8 mouse cellular contexts compared by ENCODE assay signal in the genomic region with DNA sequence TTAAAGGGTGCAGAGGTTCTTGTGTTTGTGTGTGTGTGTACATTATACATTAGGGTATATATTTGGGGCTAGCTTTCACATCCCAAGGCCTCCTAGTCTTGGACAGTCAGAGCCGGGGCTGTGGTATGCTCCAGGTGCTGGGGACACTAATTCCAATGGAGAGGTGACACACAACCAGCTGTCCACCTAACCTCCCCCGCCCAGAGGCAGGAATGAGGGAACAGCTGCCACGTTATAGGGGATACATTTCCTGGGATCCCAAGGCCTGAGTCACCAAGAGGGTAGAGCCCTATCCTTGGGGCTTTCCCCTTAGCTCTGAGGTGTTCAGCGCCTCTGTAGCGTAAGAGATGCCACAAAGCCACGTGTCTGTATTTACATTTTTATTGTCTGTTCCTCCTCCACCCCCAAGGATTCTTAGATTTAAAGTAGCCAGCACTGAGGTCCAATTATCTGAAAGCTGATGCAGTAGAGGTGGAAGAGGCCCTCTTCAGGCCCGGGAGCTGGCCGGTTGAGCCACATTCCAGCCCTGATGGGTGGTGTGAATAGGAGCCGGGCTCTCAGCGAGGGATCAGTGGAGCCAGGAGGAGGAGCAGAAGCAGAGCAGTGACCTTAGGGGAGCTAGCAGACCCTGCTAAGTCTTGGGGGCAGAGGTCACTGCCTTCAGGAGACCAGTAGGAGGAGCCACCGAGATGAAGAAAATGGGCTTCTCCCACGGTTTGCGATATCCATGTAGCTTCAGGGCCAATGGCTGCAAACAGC. TPM values are rescaled to one million over a fixed set of nuclear protein-coding genes. Genes with fewer than 3 reads are reported as not detected.
DNase-seq lines count a peak whose midpoint lies in the region; ATAC-seq and TF ChIP-seq lines count a peak whose summit lies in the region.
"Had no signal": no experiment of that assay in that cellular context is flagged by ENCODE, and none has a peak within 500 bp of the region (broad histone marks: within the 10 kb centered on the region; RNA-seq: fewer than 3 reads in every experiment).

No protein-coding gene starts in this region.

- H3K9me3 ChIP-seq in kidney, embryonic 15.5 days (replicated peaks) = no peaks in the 10 kb centered on the region
- no peaks in the 10 kb centered on the region for H3K9me3 ChIP-seq in lung, postnatal 0 days (ENCODE audit: low read length)

- no peaks in the 10 kb centered on the region for H3K36me3 ChIP-seq in kidney, embryonic 15.5 days
- H3K36me3 ChIP-seq in lung, postnatal 0 days (ENCODE audit: insufficient read depth, low read length) = no peaks in the 10 kb centered on the region

- TF ChIP-seq POLR2A in bone marrow macrophage, adult 2 months (IDR thresholded peaks at IDR 0.05; ENCODE audit: borderline replicate concordance, low read depth, low read length) = no peak

- TF ChIP-seq EP300 in lung, postnatal 0 days (IDR thresholded peaks at IDR 0.05) = peak; percentile 88

- no peak for ATAC-seq in kidney, embryonic 15.5 days (replicated peaks; ENCODE audit: low FRiP score)
- ATAC-seq in lung, postnatal 0 days = peak; percentile 62

- H3K4me1 ChIP-seq in bone marrow macrophage, adult 2 months (ENCODE audit: control insufficient read depth, insufficient read depth, low read length) = peaks cover 32% of the 10 kb centered on the region
- H3K4me1 ChIP-seq in kidney, embryonic 15.5 days = peaks cover 80% of the 10 kb centered on the region
- H3K4me1 ChIP-seq in lung, postnatal 0 days (ENCODE audit: insufficient read depth, low read depth, low read length) = peaks cover 10% of the 10 kb centered on the region; the same call in 1 of the 2 replicates

- H3K27me3 ChIP-seq in kidney, embryonic 15.5 days = peaks cover 9% of the 10 kb centered on the region
- H3K27me3 ChIP-seq in lung, postnatal 0 days (replicated peaks; ENCODE audit: insufficient read depth, low read length) = no peaks in the 10 kb centered on the region

- H3K9ac ChIP-seq in kidney, embryonic 15.5 days = 0 out of 2 replicates have a peak overlapping the region, but pooled peaks have one; percentile 8
- 0 out of 2 replicates have a peak overlapping the region, but pooled peaks have one; percentile 8 for H3K9ac ChIP-seq in lung, postnatal 0 days (replicated peaks; ENCODE audit: low read depth)

- H3K4me2 ChIP-seq in kidney, embryonic 15.5 days = peak overlapping the region; percentile 8; the same call in 1 of the 2 replicates
- H3K4me2 ChIP-seq in lung, postnatal 0 days (replicated peaks; ENCODE audit: low read depth, low read length) = peak overlapping the region; percentile 30

- peak; percentile 80 for DNase-seq in ES-CJ7 (ENCODE audit: low read depth, low spot score)
- peak; percentile 89 for DNase-seq in lung, postnatal 0 days (ENCODE audit: low spot score)
- no peak for DNase-seq in adrenal gland, adult 8-10 months
- no peak for DNase-seq in cerebellum, adult 9-10 months
- DNase-seq in urinary bladder, postnatal 4 days (ENCODE audit: low spot score in 2 of 2) = no peak
- DNase-seq: right cerebral cortex, postnatal 25 days had no signal

- 19% methylated on average over 13 of the region's 13 CpGs for whole genome bisulfite sequencing in kidney, embryonic 15.5 days
- 26% methylated on average over 13 of the region's 13 CpGs for WGBS in lung, postnatal 0 days

- H3K4me3 ChIP-seq in bone marrow macrophage, adult 2 months (ENCODE audit: insufficient read depth, low read length) = no peak overlapping the region
- H3K4me3 ChIP-seq in kidney, embryonic 15.5 days (replicated peaks) = no peak overlapping the region
- H3K4me3 ChIP-seq in lung, postnatal 0 days (ENCODE audit: low read depth, low read length) = no peak overlapping the region

- H3K27ac ChIP-seq in bone marrow macrophage, adult 2 months (ENCODE audit: insufficient read depth, low read depth, low read length) = peak overlapping the region; percentile 58
- peak overlapping the region; percentile 89 for H3K27ac ChIP-seq in kidney, embryonic 15.5 days
- H3K27ac ChIP-seq in lung, postnatal 0 days (ENCODE audit: low read length) = peak overlapping the region; percentile 95

- no peak for TF ChIP-seq CTCF in bone marrow macrophage, adult 2 months (IDR thresholded peaks at IDR 0.05; ENCODE audit: low read depth, low read length)
- peak; percentile 27 for TF ChIP-seq CTCF in lung, postnatal 0 days (IDR thresholded peaks at IDR 0.05)

RNA-seq across cellular contexts. Expression of a gene that starts 2.5 kb away (rescaled TPM):
- not detected in 2 replicates for polyA plus RNA-seq in bone marrow macrophage, adult 2 months (2012; ENCODE audit: insufficient read depth, insufficient read length, missing spikeins)
- polyA plus RNA-seq in kidney, embryonic 15.5 days (2015; fragmentation: Nextera tagmentation; extraction: Ambion mirVana) = 56.9 and 59.5 TPM in 2 replicates
- 141 and 152 TPM in 2 replicates for polyA plus RNA-seq in lung, postnatal 0 days (2015; fragmentation: Nextera tagmentation; extraction: Ambion mirVana)
- under 1 TPM in 1 of 4 experiments, not detected in 3; 0.16 TPM for total RNA-seq in adrenal gland, adult 8-10 months (2022)

RNA-seq across cellular contexts. Expression of a gene that starts 14.1 kb away (rescaled TPM):
- polyA plus RNA-seq in bone marrow macrophage, adult 2 months (2012; ENCODE audit: insufficient read depth, insufficient read length, missing spikeins) = 1.7 and 2.6 TPM in 2 replicates
- polyA plus RNA-seq in kidney, embryonic 15.5 days (2015; fragmentation: Nextera tagmentation; extraction: Ambion mirVana) = 11.5 and 12.4 TPM in 2 replicates
- 9.2 and 10.0 TPM in 2 replicates for polyA plus RNA-seq in lung, postnatal 0 days (2015; fragmentation: Nextera tagmentation; extraction: Ambion mirVana)
- 10 to 100 TPM in 2 of 4 experiments, 1 to 10 TPM in 2; 8.4 to 10.5 (median 9.6) TPM for total RNA-seq in adrenal gland, adult 8-10 months (2022)

RNA-seq across cellular contexts. Expression of a gene that starts 20.1 kb away (rescaled TPM):
- 23.7 and 29.1 TPM in 2 replicates for polyA plus RNA-seq in bone marrow macrophage, adult 2 months (2012; ENCODE audit: insufficient read depth, insufficient read length, missing spikeins)
- polyA plus RNA-seq in kidney, embryonic 15.5 days (2015; fragmentation: Nextera tagmentation; extraction: Ambion mirVana) = 41.8 and 43.5 TPM in 2 replicates
- 21.1 TPM in 2 replicates for polyA plus RNA-seq in lung, postnatal 0 days (2015; fragmentation: Nextera tagmentation; extraction: Ambion mirVana)
- 10 to 100 TPM; 29.0 to 33.4 (median 31.1) TPM for total RNA-seq in adrenal gland, adult 8-10 months (2022)

RNA-seq across cellular contexts. Expression of a gene that starts 28.6 kb away (rescaled TPM):
- polyA plus RNA-seq in bone marrow macrophage, adult 2 months (2012; ENCODE audit: insufficient read depth, insufficient read length, missing spikeins) = 50.9 and 73.8 TPM in 2 replicates
- 120 and 140 TPM in 2 replicates for polyA plus RNA-seq in kidney, embryonic 15.5 days (2015; fragmentation: Nextera tagmentation; extraction: Ambion mirVana)
- polyA plus RNA-seq in lung, postnatal 0 days (2015; fragmentation: Nextera tagmentation; extraction: Ambion mirVana) = 74.4 and 81.2 TPM in 2 replicates
- 100 to 1,000 TPM; 108 to 147 (median 120) TPM for total RNA-seq in adrenal gland, adult 8-10 months (2022)

RNA-seq across cellular contexts. Expression of a gene that starts 34.8 kb away (rescaled TPM):
- 318 and 323 TPM in 2 replicates for polyA plus RNA-seq in bone marrow macrophage, adult 2 months (2012; ENCODE audit: insufficient read depth, insufficient read length, missing spikeins)
- 421 and 440 TPM in 2 replicates for polyA plus RNA-seq in kidney, embryonic 15.5 days (2015; fragmentation: Nextera tagmentation; extraction: Ambion mirVana)
- 139 and 147 TPM in 2 replicates for polyA plus RNA-seq in lung, postnatal 0 days (2015; fragmentation: Nextera tagmentation; extraction: Ambion mirVana)
- 100 to 1,000 TPM; 106 to 430 (median 307) TPM for total RNA-seq in adrenal gland, adult 8-10 months (2022)

Comparison
In these comparisons a context has a peak if more than half of its experiments do, and no peak if none do; other contexts are left out.
1. DNase-seq: peak in ES-CJ7 (single experiment) and lung, postnatal 0 days (single experiment); none in adrenal gland, adult 8-10 months (single experiment), cerebellum, adult 9-10 months (single experiment) and urinary bladder, postnatal 4 days (0 of 2).
2. RNA of a gene that starts 2.5 kb away (polyA plus RNA-seq): 141 to 152 TPM in lung, postnatal 0 days and 56.9 to 59.5 TPM in kidney, embryonic 15.5 days; not detected in bone marrow macrophage, adult 2 months; every median in the first group is over 10 times any median in the second.
3. Peak in every context shown above with its lines, with median percentiles within 50 percentile points of each other: H3K27ac ChIP-seq.